Mouse (Mus musculus) forebrain, embryonic 10.5 days (tissue): ENCODE data around the gene Kcnh7. TPM values are rescaled to one million over a fixed set of nuclear protein-coding genes. Genes with fewer than 3 reads are reported as not detected.

Source experiments
- DNase-seq: peaks from one replicate; pipeline ENCODE4 v3.0.0-alpha.2; 2017; ENCODE audit warnings: low spot score; ENCODE audit errors: extremely low spot score
- H3K27ac ChIP-seq: fragments of 300-500 bp; sonication (generic); 2 replicates; pipeline ENCODE4 v1.5.1; 2016; ENCODE audit warnings: mild to moderate bottlenecking
- H3K27me3 ChIP-seq: fragments of 300-500 bp; sonication (generic); 2 replicates; pipeline ENCODE4 v1.6.1; 2016; ENCODE audit warnings: mild to moderate bottlenecking; ENCODE audit not compliant: poor library complexity, severe bottlenecking
- H3K36me3 ChIP-seq: fragments of 300-500 bp; sonication (generic); replicated peaks from 2 replicates; pipeline ENCODE4 v1.6.1; 2016; ENCODE audit warnings: mild to moderate bottlenecking, moderate library complexity
- H3K4me1 ChIP-seq: fragments of 300-500 bp; sonication (generic); 2 replicates; pipeline ENCODE4 v1.6.1; 2016
- H3K4me3 ChIP-seq: fragments of 300-500 bp; sonication (generic); 2 replicates; pipeline ENCODE4 v1.5.1; 2016; ENCODE audit warnings: mild to moderate bottlenecking, moderate library complexity
- H3K9me3 ChIP-seq: fragments of 300-500 bp; sonication (generic); 2 replicates; pipeline ENCODE4 v1.6.1; 2016; ENCODE audit warnings: mild to moderate bottlenecking, moderate library complexity
- WGBS: fragments of 180-500 bp; shearing (Covaris S2); methylation state at CpG from one replicate; pipeline ENCODE4 v1.1.7; 2016; 5-methylcytosine and 5-hydroxymethylcytosine counted together
- polyA plus RNA-seq: library from polyadenylated mRNA; unstranded; fragments of >200 nt; fragmentation: Nextera tagmentation; extraction: Ambion mirVana; gene quantifications from 2 replicates; pipeline ENCODE4 v1.2.1, GENCODE M21; 2016

Gene Kcnh7
- polyA plus RNA-seq, 1 experiment from 2014 or later, result 0.41 TPM

- DNase-seq, result no peak
- Histone ChIP-seq H3K4me1 (no peaks in the 10 kb centered on the region), H3K27me3 (no peaks in the 10 kb centered on the region), H3K27ac (no peak overlapping the region), H3K9me3 (no peaks in the 10 kb centered on the region), H3K36me3 (no peaks in the 10 kb centered on the region), H3K4me3 (no peak overlapping the region)
- 81% methylated on average over 2 of the region's 2 CpGs for WGBS
Observed at GRCm38 (mm10) chr2:63090447-63090846, 93.6 kb downstream of the Kcnh7 start.

DNA sequence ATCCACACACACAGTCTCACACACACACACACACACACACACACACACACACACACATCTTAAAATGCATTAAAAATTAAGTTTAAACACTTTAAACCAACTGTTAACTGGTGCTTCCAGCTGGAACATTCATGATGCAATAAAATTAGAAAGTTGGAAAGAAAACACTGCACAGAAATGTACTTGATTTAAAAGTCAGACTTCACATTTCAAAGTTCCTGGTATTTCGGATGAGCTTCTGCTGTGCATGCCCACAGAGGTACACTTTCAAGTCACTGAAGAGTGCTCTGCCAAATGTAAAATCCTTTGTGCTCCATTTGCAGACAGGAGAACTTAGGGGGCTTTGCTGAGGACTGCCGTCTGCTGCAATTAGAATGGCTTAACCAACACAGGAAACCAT lies 125.7 kb downstream of the Kcnh7 start:
- no peak overlapping the region for H3K27ac ChIP-seq

GRCm38 (mm10) chr2:63049884-63050283 lies 134.2 kb downstream of the Kcnh7 start:
- H3K4me1 ChIP-seq, result no peaks in the 10 kb centered on the region
- H3K27ac ChIP-seq, result no peak overlapping the region
- no peaks in the 10 kb centered on the region for H3K27me3 ChIP-seq
- DNase-seq, result no peak
- WGBS, result 91% methylated on average over 3 of the region's 3 CpGs
- no peak overlapping the region for H3K4me3 ChIP-seq
- no peaks in the 10 kb centered on the region for H3K36me3 ChIP-seq
- H3K9me3 ChIP-seq, result no peaks in the 10 kb centered on the region

More for the DNA sequence above, 125.7 kb downstream of the Kcnh7 start:
- WGBS, result 81% methylated on average over 2 of the region's 2 CpGs
- Histone ChIP-seq H3K4me3 (no peak overlapping the region), H3K27me3 (no peaks in the 10 kb centered on the region), H3K4me1 (no peaks in the 10 kb centered on the region), H3K9me3 (no peaks in the 10 kb centered on the region), H3K36me3 (no peaks in the 10 kb centered on the region)
- DNase-seq, result no peak

- Histone ChIP-seq H3K27ac (no peak overlapping the region), H3K4me1 (no peaks in the 10 kb centered on the region), H3K36me3 (no peaks in the 10 kb centered on the region), H3K4me3 (no peak overlapping the region), H3K9me3 (no peaks in the 10 kb centered on the region), H3K27me3 (no peaks in the 10 kb centered on the region)
- 91% methylated on average over 3 of the region's 3 CpGs for WGBS
- DNase-seq, result no peak
Observed at GRCm38 (mm10) chr2:63039718-63040117, 144.4 kb downstream of the Kcnh7 start.

GRCm38 (mm10) chr2:63014909-63015308 lies 169.2 kb downstream of the Kcnh7 start:
- Histone ChIP-seq H3K4me3 (no peak overlapping the region), H3K36me3 (no peaks in the 10 kb centered on the region), H3K9me3 (no peaks in the 10 kb centered on the region), H3K4me1 (no peaks in the 10 kb centered on the region), H3K27ac (no peak overlapping the region), H3K27me3 (no peaks in the 10 kb centered on the region)
- DNase-seq, result no peak

- H3K4me3 ChIP-seq, result no peak overlapping the region
- H3K27me3 ChIP-seq, result no peaks in the 10 kb centered on the region
- no peak for DNase-seq
- H3K36me3 ChIP-seq, result no peaks in the 10 kb centered on the region
- 93% methylated on average over 4 of the region's 4 CpGs for WGBS
- no peak overlapping the region for H3K27ac ChIP-seq
- H3K4me1 ChIP-seq, result no peaks in the 10 kb centered on the region
- H3K9me3 ChIP-seq, result no peaks in the 10 kb centered on the region
Observed at GRCm38 (mm10) chr2:63009141-63009540, 174.9 kb downstream of the Kcnh7 start.

DNA sequence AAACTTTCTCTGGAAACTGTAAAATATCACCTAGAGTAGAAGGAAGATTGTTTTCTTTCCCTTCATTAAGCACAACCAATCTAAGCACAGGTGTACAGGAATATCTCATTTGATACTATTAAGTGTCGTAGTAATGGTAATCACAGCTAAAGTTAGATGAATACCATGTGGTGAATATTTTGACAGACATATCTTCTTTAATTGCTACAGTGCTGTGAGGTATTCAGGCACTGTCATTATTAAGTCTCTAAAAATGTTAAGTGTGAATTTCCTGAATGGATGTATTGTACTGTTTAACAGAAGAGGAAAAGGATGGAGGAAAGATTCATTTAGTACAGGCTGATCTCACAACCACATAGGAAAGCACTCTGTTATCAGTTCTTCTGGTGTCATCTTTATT lies 181.3 kb downstream of the Kcnh7 start:
- H3K4me1 ChIP-seq, result no peaks in the 10 kb centered on the region
- H3K4me3 ChIP-seq, result no peak overlapping the region
- DNase-seq, result no peak
- no peaks in the 10 kb centered on the region for H3K36me3 ChIP-seq
- no peaks in the 10 kb centered on the region for H3K9me3 ChIP-seq
- WGBS, result 95% methylated on average over 1 of the region's 1 CpGs
- H3K27ac ChIP-seq, result no peak overlapping the region
- no peaks in the 10 kb centered on the region for H3K27me3 ChIP-seq

DNA sequence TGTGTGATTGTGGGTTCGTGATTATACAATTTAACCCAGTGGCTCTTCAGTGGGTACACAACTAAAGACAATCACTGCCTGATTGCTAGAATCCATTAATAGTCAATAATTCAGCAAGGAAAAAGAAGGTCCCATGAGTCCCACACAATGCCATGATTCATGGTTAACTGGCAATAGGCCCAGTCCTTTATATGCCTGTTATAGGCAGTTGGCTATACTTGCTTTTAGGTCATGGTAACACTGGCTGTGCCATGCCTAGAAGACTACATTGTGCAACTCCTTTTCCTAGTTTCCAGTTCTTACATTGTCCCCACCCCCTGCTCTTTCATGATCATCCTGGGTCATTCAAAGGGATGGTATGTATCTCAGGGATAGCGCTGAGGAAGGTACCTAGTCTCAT lies 186.4 kb downstream of the Kcnh7 start:
- Histone ChIP-seq H3K9me3 (no peaks in the 10 kb centered on the region), H3K4me3 (no peak overlapping the region), H3K27me3 (no peaks in the 10 kb centered on the region), H3K4me1 (no peaks in the 10 kb centered on the region), H3K27ac (no peak overlapping the region), H3K36me3 (no peaks in the 10 kb centered on the region)
- no peak for DNase-seq
- 91% methylated on average over 2 of the region's 2 CpGs for WGBS

DNA sequence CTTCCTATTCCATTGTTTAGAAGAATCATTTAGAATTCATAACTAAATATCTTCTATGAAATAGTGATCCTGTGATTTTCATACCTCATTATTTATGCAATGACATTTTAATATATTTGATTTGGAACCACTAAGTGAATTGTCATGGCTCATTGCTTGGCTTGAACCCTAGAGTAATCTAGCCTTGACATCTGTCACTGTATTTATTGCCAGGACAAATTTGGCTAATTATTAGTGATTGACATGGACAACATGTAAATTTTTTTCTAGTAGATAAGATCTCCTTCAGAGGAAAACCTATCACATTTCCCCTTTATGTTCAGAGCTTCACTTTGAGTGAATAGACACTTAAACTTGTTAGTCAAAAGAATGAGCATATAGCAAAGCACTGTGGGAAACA lies 195.5 kb downstream of the Kcnh7 start:
- no peaks in the 10 kb centered on the region for H3K36me3 ChIP-seq
- no peaks in the 10 kb centered on the region for H3K4me1 ChIP-seq
- no peak overlapping the region for H3K27ac ChIP-seq
- DNase-seq, result no peak
- no peaks in the 10 kb centered on the region for H3K9me3 ChIP-seq
- H3K4me3 ChIP-seq, result no peak overlapping the region
- H3K27me3 ChIP-seq, result no peaks in the 10 kb centered on the region

- WGBS, result 79% methylated on average over 2 of the region's 2 CpGs
- Histone ChIP-seq H3K4me3 (no peak overlapping the region), H3K27me3 (no peaks in the 10 kb centered on the region), H3K9me3 (no peaks in the 10 kb centered on the region), H3K4me1 (no peaks in the 10 kb centered on the region), H3K36me3 (no peaks in the 10 kb centered on the region), H3K27ac (no peak overlapping the region)
- DNase-seq, result no peak
Observed at GRCm38 (mm10) chr2:62983936-62984335, 200.2 kb downstream of the Kcnh7 start.

DNA sequence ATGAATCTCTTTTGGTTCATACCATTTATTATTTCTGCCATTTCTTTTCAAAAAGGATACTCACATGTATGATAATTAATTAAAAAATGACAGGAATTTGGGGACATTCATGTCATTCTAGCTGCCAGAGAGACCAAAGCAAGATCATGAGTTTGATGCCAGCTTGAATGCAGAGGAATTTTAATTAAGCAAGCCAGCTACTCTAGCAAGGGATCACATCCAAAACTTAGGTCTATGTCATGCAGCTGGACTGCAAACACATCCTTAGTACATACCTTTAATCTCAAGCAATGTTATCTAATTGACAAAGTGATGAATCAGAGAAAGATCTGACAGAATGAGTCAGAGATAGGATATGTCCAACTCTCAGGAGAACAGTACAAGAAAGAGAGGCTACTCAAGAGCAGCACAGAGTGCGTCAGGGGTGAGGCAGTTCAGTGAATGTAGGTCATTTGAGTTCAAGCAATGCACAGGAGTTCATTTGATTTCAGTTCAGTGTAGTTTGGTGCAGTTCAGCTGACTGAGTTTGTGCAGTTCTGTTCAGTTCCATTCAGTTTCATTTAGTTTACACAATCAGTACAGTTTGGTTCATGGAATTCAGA lies 248.7 kb downstream of the Kcnh7 start:
- no peak for DNase-seq
- H3K27me3 ChIP-seq, result no peaks in the 10 kb centered on the region
- no peak overlapping the region for H3K4me3 ChIP-seq
- WGBS, result 94% methylated on average over 1 of the region's 1 CpGs
- no peak overlapping the region for H3K27ac ChIP-seq
- no peaks in the 10 kb centered on the region for H3K4me1 ChIP-seq
- no peaks in the 10 kb centered on the region for H3K9me3 ChIP-seq
- no peaks in the 10 kb centered on the region for H3K36me3 ChIP-seq

- 79% methylated on average over 3 of the region's 3 CpGs for WGBS
- no peak overlapping the region for H3K4me3 ChIP-seq
- DNase-seq, result no peak
- no peak overlapping the region for H3K27ac ChIP-seq
- H3K4me1 ChIP-seq, result no peaks in the 10 kb centered on the region
- H3K27me3 ChIP-seq, result no peaks in the 10 kb centered on the region
- no peaks in the 10 kb centered on the region for H3K9me3 ChIP-seq
- no peaks in the 10 kb centered on the region for H3K36me3 ChIP-seq
Observed at GRCm38 (mm10) chr2:62928494-62928893, 255.6 kb downstream of the Kcnh7 start.

DNA sequence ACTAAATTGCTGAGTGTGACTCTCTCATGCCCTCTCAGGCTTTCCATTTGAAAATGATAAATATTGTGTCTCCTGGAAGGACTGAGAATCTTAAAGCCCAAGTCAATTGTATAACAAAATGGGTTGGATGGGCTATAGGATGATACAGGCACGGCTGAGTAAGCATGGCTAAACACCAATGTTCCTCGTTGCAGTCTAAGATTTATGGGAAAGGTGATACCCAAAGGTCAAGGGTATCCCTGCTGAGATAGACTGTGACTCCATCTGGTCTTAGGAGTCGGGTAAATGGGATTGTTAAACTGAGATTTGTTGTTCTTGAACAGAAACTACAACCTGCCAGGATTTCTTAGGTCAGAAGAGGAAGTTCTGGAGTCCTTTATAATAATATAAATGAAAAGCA lies 256.0 kb downstream of the Kcnh7 start:
- no peaks in the 10 kb centered on the region for H3K4me1 ChIP-seq
- H3K27ac ChIP-seq, result no peak overlapping the region
- no peaks in the 10 kb centered on the region for H3K36me3 ChIP-seq
- 70% methylated on average over 3 of the region's 3 CpGs for WGBS
- H3K9me3 ChIP-seq, result no peaks in the 10 kb centered on the region
- no peak overlapping the region for H3K4me3 ChIP-seq
- DNase-seq, result no peak
- no peaks in the 10 kb centered on the region for H3K27me3 ChIP-seq

DNA sequence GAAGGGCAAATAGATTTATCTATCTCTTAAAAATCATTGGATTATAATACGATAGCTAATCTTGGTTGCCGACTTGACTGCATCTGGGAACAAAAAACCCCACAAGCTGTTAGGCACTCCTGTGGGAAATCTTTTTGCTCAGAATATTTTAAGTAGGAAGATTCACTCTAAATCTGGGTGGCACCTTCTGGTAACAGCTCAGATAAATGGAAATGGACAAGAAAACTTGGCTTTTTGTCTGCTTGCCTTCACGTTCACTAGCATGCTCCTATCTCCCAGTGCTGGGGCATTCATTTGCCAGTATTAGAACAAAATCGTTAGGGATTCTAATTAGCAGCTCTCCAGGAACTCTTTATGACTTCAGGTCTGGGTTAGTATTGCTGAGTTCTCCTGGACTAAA lies 260.3 kb downstream of the Kcnh7 start:
- Histone ChIP-seq H3K4me3 (no peak overlapping the region), H3K36me3 (no peaks in the 10 kb centered on the region), H3K27ac (no peak overlapping the region), H3K27me3 (no peaks in the 10 kb centered on the region), H3K4me1 (no peaks in the 10 kb centered on the region), H3K9me3 (no peaks in the 10 kb centered on the region)
- no peak for DNase-seq
- 63% methylated on average over 4 of the region's 4 CpGs for WGBS
